Mouse (Mus musculus) heart, adult 2 months (tissue): ENCODE measurements around the gene Hist4h4. TPM values are rescaled to one million over a fixed set of nuclear protein-coding genes. Genes with fewer than 3 reads are reported as not detected.
"Not testable (repeated sequence)": the region's sequence is repeated elsewhere in the genome, so short reads cannot be mapped to it uniquely, and the experiment has no call there.

Source experiments
- DNase-seq, 2 experiments: peaks; one replicate each; pipeline ENCODE4 v3.0.0; 2021
- H3K27ac ChIP-seq: fragments of 200-600 bp; 2 replicates; pipeline ENCODE4 v1.8.1; 2022
- H3K27me3 ChIP-seq: fragments of 200-500 bp; 2 replicates; pipeline ENCODE4 v1.6.1; 2012; ENCODE audit warnings: mild to moderate bottlenecking, low read length, inconsistent platforms, mixed read lengths; ENCODE audit not compliant: control insufficient read depth, insufficient read depth
- H3K36me3 ChIP-seq: fragments of 200-500 bp; 2 replicates; pipeline ENCODE4 v1.6.1; 2012; ENCODE audit warnings: low read length, inconsistent platforms; ENCODE audit not compliant: control insufficient read depth, insufficient read depth
- H3K4me1 ChIP-seq: fragments of 200-500 bp; 2 replicates; pipeline ENCODE4 v1.6.1; 2011; ENCODE audit warnings: low read length; ENCODE audit not compliant: control insufficient read depth, insufficient read depth
- H3K4me3 ChIP-seq: fragments of 200-600 bp; 2 replicates; pipeline ENCODE4 v1.8.1; 2022
- H3K79me2 ChIP-seq: fragments of 200-500 bp; replicated peaks from 2 replicates; pipeline ENCODE4 v1.6.1; 2012; ENCODE audit warnings: mild to moderate bottlenecking, inconsistent platforms, low read length, moderate library complexity, mixed read lengths; ENCODE audit not compliant: control insufficient read depth, insufficient read depth
- H3K9ac ChIP-seq: fragments of 200-500 bp; 2 replicates; pipeline ENCODE4 v1.6.1; 2012; ENCODE audit warnings: low read depth, mild to moderate bottlenecking, control low read depth, inconsistent platforms, low read length, mixed read lengths
- CTCF ChIP-seq: fragments of 200-600 bp; IDR thresholded peaks from 2 replicates; pipeline ENCODE4 v1.8.1; 2022; ENCODE audit warnings: antibody characterized with exemption, mild to moderate bottlenecking, moderate library complexity
- EP300 ChIP-seq: fragments of 200-500 bp; IDR thresholded peaks from 2 replicates; pipeline ENCODE4 v1.6.1; 2011; ENCODE audit warnings: low read depth, low read length, control low read depth; ENCODE audit not compliant: insufficient read depth
- POLR2A ChIP-seq: fragments of 200-500 bp; IDR thresholded peaks from 2 replicates; pipeline ENCODE4 v1.6.1; 2011; ENCODE audit warnings: mild to moderate bottlenecking, low read depth, low read length, control low read depth; ENCODE audit not compliant: insufficient read depth
- WGBS: fragments of 180-500 bp; shearing (Covaris S2); methylation state at CpG from one replicate; pipeline ENCODE4 v1.1.7; 2018; 5-methylcytosine and 5-hydroxymethylcytosine counted together
- intact Hi-C: fragments of 180-260 bp; cut with DNase I; formaldehyde crosslinking; loops from one replicate; pipeline ENCODE4 v1.15.1; 2025
- polyA plus RNA-seq: library from polyadenylated mRNA; depleted of rRNA; stranded (reverse); fragments of >200 nt; gene quantifications from 2 replicates; pipeline ENCODE4 v1.2.3, GENCODE M21; 2012
- total RNA-seq, 2 experiments: library from RNA; stranded (reverse); gene quantifications; 2 replicates each; pipeline ENCODE4 v1.2.3; 2021

The Hist4h4 gene
- total and polyA plus RNA-seq, 3 experiments: 0.16 to 6.5 (median 5.9) TPM

DNA sequence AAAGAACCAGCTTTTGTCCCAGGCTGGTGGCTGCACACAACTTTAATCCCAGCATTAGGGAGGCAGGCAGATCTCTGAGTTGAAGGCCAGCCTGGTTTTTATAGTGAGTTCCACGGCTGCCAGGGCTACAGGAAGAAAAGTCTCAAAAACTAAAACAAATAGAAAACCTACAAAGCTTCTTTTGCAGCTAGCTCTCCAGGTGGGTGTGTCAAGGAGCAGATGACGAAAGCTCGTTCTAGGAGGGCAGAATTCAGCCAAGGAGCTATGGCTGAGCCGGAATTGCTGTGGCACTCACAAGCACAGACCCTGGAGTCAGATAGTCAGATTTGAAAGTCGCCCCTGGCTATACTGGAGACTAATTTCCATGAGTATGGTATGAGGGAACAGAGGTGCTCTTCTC, 2.6 kb upstream of the Hist4h4 start:
- Histone ChIP-seq H3K27me3 (no peaks in the 10 kb centered on the region), H3K9ac (no peak overlapping the region), H3K36me3 (no peaks in the 10 kb centered on the region), H3K27ac (no peak overlapping the region), H3K4me3 (no peak overlapping the region), H3K4me1 (peaks cover 4% of the 10 kb centered on the region), H3K79me2 (no peaks in the 10 kb centered on the region)
- TF ChIP-seq CTCF: no peak
- TF ChIP-seq POLR2A: no peak
- no peak for TF ChIP-seq EP300
- WGBS: 85% methylated on average over 5 of the region's 5 CpGs
- intact Hi-C loops: no loop called here
- DNase-seq: no peak

GRCm38 (mm10) chr6:136805409-136805775, 1.2 kb upstream of the Hist4h4 start:
- Histone ChIP-seq H3K27ac (peak overlapping the region; percentile 99), H3K27me3 (no peaks in the 10 kb centered on the region), H3K9ac (no peak overlapping the region), H3K36me3 (no peaks in the 10 kb centered on the region), H3K79me2 (no peaks in the 10 kb centered on the region), H3K4me1 (peaks cover 4% of the 10 kb centered on the region), H3K4me3 (no peak overlapping the region)
- DNase-seq: no peak
- intact Hi-C loops: no loop called here
- TF ChIP-seq CTCF: no peak
- no peak for TF ChIP-seq EP300
- no peak for TF ChIP-seq POLR2A
- WGBS: 78% methylated on average over 1 of the region's 1 CpGs

DNA sequence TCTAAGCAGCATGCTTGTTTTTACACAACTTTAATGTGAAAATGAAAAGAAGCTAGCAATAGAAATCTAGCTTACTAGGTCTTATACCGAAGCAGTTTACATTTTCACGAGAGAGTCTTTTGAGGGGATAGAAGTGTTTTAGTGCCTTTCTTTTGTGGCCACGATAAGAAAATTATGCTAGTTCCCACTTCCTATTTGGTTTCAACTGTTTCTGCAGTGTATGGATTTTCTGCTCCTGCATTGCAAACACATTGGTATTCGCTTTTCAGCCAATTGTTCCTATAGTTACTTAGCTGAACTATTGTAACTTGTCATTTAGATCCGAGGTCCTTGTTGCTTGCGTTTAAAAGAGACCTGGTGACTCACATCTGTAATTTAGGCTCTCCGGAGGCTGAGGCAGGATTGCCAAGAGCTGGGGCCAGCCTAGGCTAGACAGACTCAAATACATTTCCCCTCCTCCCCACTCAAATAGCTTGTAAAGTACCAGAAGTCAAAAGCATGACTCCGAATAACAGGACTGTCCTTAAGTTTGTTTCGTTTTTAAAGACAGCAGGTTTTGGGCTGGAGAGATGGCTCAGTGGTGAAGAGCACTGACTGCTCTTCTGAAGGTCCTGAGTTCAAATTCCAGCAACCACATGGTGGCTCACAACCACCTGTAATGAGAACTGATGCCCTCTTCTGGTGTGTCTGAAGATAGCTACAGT, 642 bp upstream of the Hist4h4 start:
- Histone ChIP-seq H3K27me3 (no peaks in the 10 kb centered on the region), H3K27ac (peak overlapping the region; percentile 99), H3K4me3 (peak overlapping the region; percentile 71), H3K4me1 (peaks cover 4% of the 10 kb centered on the region), H3K79me2 (no peaks in the 10 kb centered on the region), H3K9ac (no peak overlapping the region), H3K36me3 (no peaks in the 10 kb centered on the region)
- TF ChIP-seq EP300: no peak
- no peak for TF ChIP-seq CTCF
- no peak for TF ChIP-seq POLR2A
- intact Hi-C loops: loop anchor here (1.0 kb wide), 1 partner anchor 22 kb away; the partner anchor contains the start of gene BC049715
- WGBS: 18% methylated on average over 9 of the region's 9 CpGs
- no peak for DNase-seq

DNA sequence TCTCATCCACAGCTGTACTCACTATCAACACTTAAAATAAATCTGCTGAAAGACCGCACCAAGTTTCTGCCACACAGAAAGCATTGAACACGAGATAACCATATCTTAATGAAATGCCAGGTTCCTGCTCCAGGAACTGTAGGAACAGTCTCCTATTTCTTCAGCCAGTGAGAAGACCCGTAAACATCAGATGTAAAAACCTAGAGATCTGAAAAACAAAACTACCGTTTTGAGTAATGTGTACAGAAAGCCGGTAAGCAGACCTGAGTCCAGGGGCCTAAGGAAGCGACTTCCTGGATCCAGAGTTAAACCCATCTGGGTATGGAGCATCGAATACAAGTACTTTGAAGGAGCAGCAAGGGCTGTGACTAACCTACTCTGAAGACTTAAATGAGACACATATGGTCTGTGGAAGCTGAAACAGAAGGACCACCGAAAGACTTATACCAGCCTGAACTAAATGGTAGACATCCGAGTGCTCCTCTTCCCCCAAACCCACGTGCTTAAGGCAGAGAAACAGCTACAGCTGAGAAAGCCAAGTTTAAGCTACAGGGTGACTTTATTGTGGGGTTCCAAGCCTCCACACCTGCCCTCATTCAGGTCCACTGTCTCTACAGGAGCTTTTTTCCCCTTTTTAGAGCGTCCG, 999 bp downstream of the Hist4h4 start:
- H3K27ac ChIP-seq: peak overlapping the region; percentile 99
- no peaks in the 10 kb centered on the region for H3K79me2 ChIP-seq
- H3K4me3 ChIP-seq: peak overlapping the region; percentile 71
- no peaks in the 10 kb centered on the region for H3K36me3 ChIP-seq
- no peak for TF ChIP-seq POLR2A
- 9% methylated on average over 12 of the region's 12 CpGs for WGBS
- H3K27me3 ChIP-seq: no peaks in the 10 kb centered on the region
- no peak for DNase-seq
- H3K4me1 ChIP-seq: peaks cover 4% of the 10 kb centered on the region
- H3K9ac ChIP-seq: peak overlapping the region; percentile 24; the same call in 1 of the 2 replicates
- intact Hi-C loops: no loop called here

DNA sequence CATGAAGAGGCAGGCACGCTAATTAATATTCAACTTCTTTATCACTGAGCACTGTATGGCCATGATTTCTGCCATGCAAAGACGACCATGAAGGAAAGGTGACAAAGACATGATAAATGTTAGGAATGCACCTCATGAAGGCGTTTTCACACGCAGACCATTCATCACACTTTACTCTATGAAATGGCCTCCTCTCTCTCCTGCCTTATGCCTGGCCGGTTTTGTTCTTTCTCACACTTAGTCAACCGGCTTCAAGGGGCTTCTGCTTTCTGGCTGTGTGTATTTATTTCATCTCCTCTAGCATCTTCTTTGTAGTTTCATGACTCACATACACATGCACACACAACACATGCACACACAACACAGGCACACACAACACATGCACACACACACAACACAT, 2.9 kb downstream of the Hist4h4 start:
- Histone ChIP-seq H3K36me3 (no peaks in the 10 kb centered on the region), H3K27ac (no peak overlapping the region), H3K4me1 (peaks cover 4% of the 10 kb centered on the region), H3K79me2 (no peaks in the 10 kb centered on the region), H3K4me3 (no peak overlapping the region), H3K9ac (no peak overlapping the region), H3K27me3 (no peaks in the 10 kb centered on the region)
- 81% methylated on average over 6 of the region's 6 CpGs for WGBS
- DNase-seq: no peak
- intact Hi-C loops: no loop called here
- no peak for TF ChIP-seq POLR2A
- no peak for TF ChIP-seq EP300
- TF ChIP-seq CTCF: no peak

GRCm38 (mm10) chr6:136800710-136801109, 3.5 kb downstream of the Hist4h4 start:
- no peak for DNase-seq
- H3K27me3 ChIP-seq: no peaks in the 10 kb centered on the region
- no peak overlapping the region for H3K27ac ChIP-seq
- H3K4me3 ChIP-seq: no peak overlapping the region
- H3K4me1 ChIP-seq: peaks cover 4% of the 10 kb centered on the region
- H3K9ac ChIP-seq: no peak overlapping the region
- H3K36me3 ChIP-seq: no peaks in the 10 kb centered on the region
- H3K79me2 ChIP-seq: no peaks in the 10 kb centered on the region
- TF ChIP-seq POLR2A (no peak), EP300 (no peak), CTCF (no peak)
- intact Hi-C loops: no loop called here
- 89% methylated on average over 8 of the region's 8 CpGs for WGBS

- DNase-seq, H3K27me3 ChIP-seq, H3K36me3 ChIP-seq, H3K79me2 ChIP-seq, H3K9ac ChIP-seq, H3K4me3 ChIP-seq, H3K27ac ChIP-seq, H3K4me1 ChIP-seq, intact Hi-C loops: not testable (repeated sequence)
- 75% methylated on average over 3 of the region's 3 CpGs for WGBS
These were observed 6.1 kb downstream of the Hist4h4 start for GRCm38 (mm10) chr6:136797874-136798693.
